Mouse (Mus musculus) skeletal muscle tissue, postnatal 0 days (tissue): ENCODE measurements around the gene Ep400. TPM values are rescaled to one million over a fixed set of nuclear protein-coding genes. Genes with fewer than 3 reads are reported as not detected.

Source experiments
- microRNA-seq, 2 experiments: library from miRNA; unstranded; fragments of <30 nt; microRNA quantifications; one replicate each; pipeline ENCODE4; 2016
- polyA plus RNA-seq: library from polyadenylated mRNA; unstranded; fragments of >200 nt; fragmentation: Nextera tagmentation; extraction: Ambion mirVana; gene quantifications from 2 replicates; pipeline ENCODE4 v1.2.1, GENCODE M21; 2015

The Ep400 gene
- polyA plus RNA-seq: 14.6 and 16.8 TPM in 2 replicates

GRCm38 (mm10) chr5:110770448-110771158 lies at the start of gene Ep400:
Gene Ep400 (minus strand): TSS chr5:110770717.

GRCm38 (mm10) chr5:110809667-110810325 lies 39.3 kb upstream of the Ep400 start, which contains the start of gene Ulk1:
Gene Ulk1 (minus strand): TSS chr5:110810097.

DNA sequence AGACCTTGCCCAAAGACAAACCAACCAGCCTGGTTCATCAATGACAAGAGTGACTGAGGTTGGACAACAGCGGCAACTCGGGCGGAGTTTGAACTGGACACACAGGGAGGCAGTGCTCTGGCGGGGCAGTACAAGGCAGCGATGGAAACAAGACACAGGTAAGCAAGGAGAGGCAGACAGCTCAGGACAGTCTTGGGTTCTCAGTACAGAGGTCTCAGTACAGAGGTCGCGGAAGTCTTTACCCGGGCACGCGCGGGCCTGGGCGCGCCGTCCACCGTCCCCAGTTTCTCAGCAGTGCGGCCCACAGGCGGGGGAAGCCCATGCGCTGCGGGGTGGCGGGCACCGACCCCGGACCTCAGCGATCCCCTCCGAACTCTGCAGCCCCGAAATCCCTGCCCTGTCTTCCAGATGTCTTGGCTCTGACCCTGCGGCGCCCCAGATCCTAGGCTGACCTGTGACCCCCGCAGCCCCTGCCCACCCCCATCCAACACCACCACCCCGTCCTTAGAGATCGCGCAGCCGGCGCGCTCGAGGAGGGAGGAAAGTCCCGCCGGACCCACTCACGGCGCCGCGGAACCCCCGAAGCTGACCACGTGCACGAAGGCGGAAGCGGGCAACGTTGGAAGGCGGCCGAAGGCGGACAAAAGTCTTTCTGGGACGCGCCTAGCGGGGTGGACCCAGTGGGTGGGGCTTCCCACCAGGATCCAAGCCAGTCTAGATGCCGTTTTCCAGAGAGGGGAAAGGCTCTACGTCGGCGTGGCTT lies 9.7 kb upstream of the Ep400 start, which contains the start of gene Pus1:
Gene Pus1, minus strand, starts transcription at position 662 of the 763 bp plus-strand sequence.

GRCm38 (mm10) chr5:110652719-110653648 lies 117.5 kb downstream of the Ep400 start, which contains the start of the genes Noc4l and Ddx51:
Gene Noc4l (minus strand): TSS chr5:110653417.
Gene Ddx51 (plus strand): TSS chr5:110653451.

Small RNA genes within 50 kb of the gene (microRNA-seq; reads per million reads assigned to microRNA genes)
- gene Mir7026: 0.42 to 0.51 reads per million in 2 experiments

Other genes with a start within 250 kb of the Ep400 start
- 0.15 and 0.21 TPM in 2 replicates for gene Galnt9, start 226.4 kb downstream of the Ep400 start, polyA plus RNA-seq
- 15.6 and 17.5 TPM in 2 replicates for gene Noc4l, start 117.3 kb downstream of the Ep400 start, polyA plus RNA-seq
- 7.4 and 7.8 TPM in 2 replicates for gene Ddx51, start 117.3 kb downstream of the Ep400 start, polyA plus RNA-seq
- 15.1 and 15.4 TPM in 2 replicates for gene Pus1, start 9.9 kb upstream of the Ep400 start, polyA plus RNA-seq
- gene Ulk1, start 39.4 kb upstream of the Ep400 start, polyA plus RNA-seq: 5.1 and 5.9 TPM in 2 replicates
- gene Hscb, start 69.1 kb upstream of the Ep400 start, polyA plus RNA-seq: 14.8 and 18.0 TPM in 2 replicates
- gene Chek2, start 69.3 kb upstream of the Ep400 start, polyA plus RNA-seq: 5.5 and 7.7 TPM in 2 replicates
- 4.0 and 4.5 TPM in 2 replicates for gene Ttc28, start 109.1 kb upstream of the Ep400 start, polyA plus RNA-seq